Mouse (Mus musculus): Measurements from ENCODE around the gene Rspo1. TPM values are rescaled to one million over a fixed set of nuclear protein-coding genes. Genes with fewer than 3 reads are reported as not detected.
"Not testable (repeated sequence)": the region's sequence is repeated elsewhere in the genome, so short reads cannot be mapped to it uniquely, and the experiment has no call there.

The Rspo1 gene
- 10 to 100 TPM; 17.1 to 21.6 TPM for total RNA-seq (2021)
- long read RNA-seq, experiment 1, transcript Rspo1-201 (6 exons, 1,834 nt), result major isoform, 17 of 20 reads
- long read RNA-seq, experiment 1, partial matches to known transcripts, result 2 of 20 reads
- long read RNA-seq, experiment 1, other reads (novel, unspliced or antisense), result 1 of 20 reads
- long read RNA-seq, experiment 2, transcript Rspo1-201 (6 exons, 1,834 nt), result major isoform, 16 of 19 reads
- long read RNA-seq, experiment 2, partial matches to known transcripts, result 0 of 19 reads
- long read RNA-seq, experiment 2, other reads (novel, unspliced or antisense), result 3 of 19 reads

- intact Hi-C loops (cut with DNase I), result loop anchor here (2.0 kb wide), 1 partner anchor 35 kb away; no protein-coding TSS in a partner anchor
- no peak for DNase-seq (ENCODE audit: extremely low spot score in 1 of 2, low spot score in 2 of 2)
- Histone ChIP-seq H3K4me3 (peak within 1 kb of the TSS; percentile 39), H3K27ac (peak within 1 kb of the TSS; percentile 25)
- no peak for TF ChIP-seq CTCF (IDR thresholded peaks at IDR 0.05)
These were observed at the start of gene Rspo1 for GRCm38 (mm10) chr4:124985671-124986602. Rspo1 (plus strand) TSS chr4:124986430.

GRCm38 (mm10) chr4:124936613-124937471 lies 49.4 kb upstream of the Rspo1 start, which contains the start of gene 9930104L06Rik:
9930104L06Rik (plus strand) TSS chr4:124937048.
- no peak; the same call in 1 of the 2 replicates for TF ChIP-seq CTCF (IDR thresholded peaks at IDR 0.05)
- H3K27ac ChIP-seq, result no peak within 1 kb of the TSS
- peak; percentile 94 for DNase-seq (ENCODE audit: extremely low spot score in 1 of 2, low spot score in 2 of 2)
- H3K4me3 ChIP-seq, result peak within 1 kb of the TSS; percentile 72
- intact Hi-C loops (cut with DNase I), result no loop called here

- DNase-seq (ENCODE audit: extremely low spot score in 1 of 2, low spot score in 2 of 2); H3K4me3 ChIP-seq; intact Hi-C loops (cut with DNase I): not testable (repeated sequence)
These were observed 47.0 kb upstream of the Rspo1 start, which contains the start of gene Cdca8 for GRCm38 (mm10) chr4:124939211-124939610. Cdca8 (minus strand) TSS chr4:124939311.

GRCm38 (mm10) chr4:124943022-124943421 lies 43.2 kb upstream of the Rspo1 start:
- intact Hi-C loops (cut with DNase I), result loop anchor here (1.0 kb wide), 1 partner anchor 116 kb away; no protein-coding TSS in a partner anchor
- no peak overlapping the region for H3K4me3 ChIP-seq
- DNase-seq (ENCODE audit: extremely low spot score in 1 of 2, low spot score in 2 of 2), result peak; percentile 73 to 81
- TF ChIP-seq CTCF (IDR thresholded peaks at IDR 0.05), result peak; percentile 81
- no peak overlapping the region for H3K27ac ChIP-seq

More at GRCm38 (mm10) chr4:124939211-124939610, 47.0 kb upstream of the Rspo1 start, which contains the start of gene Cdca8:
- H3K27ac ChIP-seq, result not testable (repeated sequence)

GRCm38 (mm10) chr4:124943781-124944180 lies 42.4 kb upstream of the Rspo1 start:
- intact Hi-C loops (cut with DNase I), result loop anchor here (1.0 kb wide), 1 partner anchor 116 kb away; no protein-coding TSS in a partner anchor
- Histone ChIP-seq H3K27ac (no peak overlapping the region), H3K4me3 (no peak overlapping the region)
- no peak for TF ChIP-seq CTCF (IDR thresholded peaks at IDR 0.05)
- DNase-seq (ENCODE audit: extremely low spot score in 1 of 2, low spot score in 2 of 2), result no peak

GRCm38 (mm10) chr4:124944961-124945360 lies 41.3 kb upstream of the Rspo1 start:
- Histone ChIP-seq H3K4me3 (no peak overlapping the region), H3K27ac (no peak overlapping the region)
- intact Hi-C loops (cut with DNase I), result no loop called here
- TF ChIP-seq CTCF (IDR thresholded peaks at IDR 0.05), result peak; percentile 40
- no peak for DNase-seq (ENCODE audit: extremely low spot score in 1 of 2, low spot score in 2 of 2)

GRCm38 (mm10) chr4:124949488-124949887 lies 36.7 kb upstream of the Rspo1 start:
- no peak overlapping the region for H3K27ac ChIP-seq
- DNase-seq (ENCODE audit: extremely low spot score in 1 of 2, low spot score in 2 of 2), result no peak
- H3K4me3 ChIP-seq, result no peak overlapping the region
- no peak for TF ChIP-seq CTCF (IDR thresholded peaks at IDR 0.05)
- intact Hi-C loops (cut with DNase I), result no loop called here

- TF ChIP-seq CTCF (IDR thresholded peaks at IDR 0.05), result no peak
- intact Hi-C loops (cut with DNase I), result no loop called here
- H3K27ac ChIP-seq, result no peak overlapping the region
- DNase-seq (ENCODE audit: extremely low spot score in 1 of 2, low spot score in 2 of 2), result no peak
- no peak overlapping the region for H3K4me3 ChIP-seq
These were observed 35.8 kb upstream of the Rspo1 start for GRCm38 (mm10) chr4:124950181-124951035.

- no peak for DNase-seq (ENCODE audit: extremely low spot score in 1 of 2, low spot score in 2 of 2)
- TF ChIP-seq CTCF (IDR thresholded peaks at IDR 0.05), result no peak
- H3K4me3 ChIP-seq, result no peak overlapping the region
- no peak overlapping the region for H3K27ac ChIP-seq
- intact Hi-C loops (cut with DNase I), result no loop called here
These were observed 35.2 kb upstream of the Rspo1 start for GRCm38 (mm10) chr4:124951036-124951433.

- H3K27ac ChIP-seq, result no peak overlapping the region
- no peak for TF ChIP-seq CTCF (IDR thresholded peaks at IDR 0.05)
- intact Hi-C loops (cut with DNase I), result no loop called here
- H3K4me3 ChIP-seq, result no peak overlapping the region
- no peak for DNase-seq (ENCODE audit: extremely low spot score in 1 of 2, low spot score in 2 of 2)
These were observed 32.7 kb upstream of the Rspo1 start for GRCm38 (mm10) chr4:124953546-124953945.
